Mouse (Mus musculus) neural tube, embryonic 10.5 days (tissue): ENCODE results near the gene B3galt4.

Source experiments
- DNase-seq: peaks from one replicate; pipeline ENCODE4 v3.0.0-alpha.2; 2017; ENCODE audit warnings: low spot score; ENCODE audit errors: extremely low spot score

The B3galt4 gene

GRCm38 (mm10) chr17:33920282-33921097 is 30.8 kb downstream of the B3galt4 start:
- DNase-seq: peak; percentile 85

GRCm38 (mm10) chr17:33919351-33920281 is 31.7 kb downstream of the B3galt4 start:
- DNase-seq: peak; percentile 51

- DNase-seq: no peak
These were observed 32.7 kb downstream of the B3galt4 start for GRCm38 (mm10) chr17:33918293-33919203.

- DNase-seq: no peak
These were observed 33.5 kb downstream of the B3galt4 start for GRCm38 (mm10) chr17:33917656-33918292.

GRCm38 (mm10) chr17:33916847-33917655 is 34.2 kb downstream of the B3galt4 start:
- DNase-seq: no peak

GRCm38 (mm10) chr17:33916294-33916693 is 35.0 kb downstream of the B3galt4 start:
- no peak for DNase-seq

GRCm38 (mm10) chr17:33915671-33916250 is 35.5 kb downstream of the B3galt4 start, which contains the start of the genes Tapbp and Zbtb22:
TSS of gene Tapbp (plus strand) at chr17:33915899.
TSS of gene Zbtb22 (plus strand) at chr17:33915904.
- peak; percentile 95 for DNase-seq

- no peak for DNase-seq
These were observed 36.3 kb downstream of the B3galt4 start for GRCm38 (mm10) chr17:33914969-33915391.

GRCm38 (mm10) chr17:33913905-33914304 is 37.4 kb downstream of the B3galt4 start:
- no peak for DNase-seq

- DNase-seq: no peak
These were observed 38.0 kb downstream of the B3galt4 start for GRCm38 (mm10) chr17:33913264-33913663.

GRCm38 (mm10) chr17:33911813-33912414 is 39.4 kb downstream of the B3galt4 start:
- no peak for DNase-seq

- no peak for DNase-seq
These were observed 40.1 kb downstream of the B3galt4 start for GRCm38 (mm10) chr17:33911052-33911812.

GRCm38 (mm10) chr17:33910346-33911051 is 40.8 kb downstream of the B3galt4 start:
- no peak for DNase-seq

- no peak for DNase-seq
These were observed 41.4 kb downstream of the B3galt4 start for GRCm38 (mm10) chr17:33909869-33910250.

- peak; percentile 98 for DNase-seq
These were observed 42.0 kb downstream of the B3galt4 start, which contains the start of gene Daxx for GRCm38 (mm10) chr17:33909077-33909868. TSS of gene Daxx (plus strand) at chr17:33909414.

GRCm38 (mm10) chr17:33908331-33909076 is 42.8 kb downstream of the B3galt4 start:
- no peak for DNase-seq
